Mouse (Mus musculus) lung, postnatal 10 days (tissue): Measurements from ENCODE around the gene Med8.

Experiments
- DNase-seq: peaks from one replicate; pipeline ENCODE4 v3.0.0; 2021

The Med8 gene

GRCm38 (mm10) chr4:118416329-118416728 lies 7.2 kb downstream of the Med8 start:
- DNase-seq: no peak

GRCm38 (mm10) chr4:118417112-118417797 lies 8.1 kb downstream of the Med8 start:
- DNase-seq: no peak

GRCm38 (mm10) chr4:118421384-118421783 lies 12.2 kb downstream of the Med8 start:
- DNase-seq: no peak

- DNase-seq: peak; percentile 49
Measured at GRCm38 (mm10) chr4:118424541-118425160, 15.5 kb downstream of the Med8 start.

GRCm38 (mm10) chr4:118425374-118425773 lies 16.2 kb downstream of the Med8 start:
- DNase-seq: no peak

GRCm38 (mm10) chr4:118427415-118427767 lies 18.3 kb downstream of the Med8 start:
- no peak for DNase-seq

GRCm38 (mm10) chr4:118427768-118428451 lies 18.8 kb downstream of the Med8 start, which contains the start of gene Elovl1:
Gene Elovl1, plus strand, starts transcription at chr4:118428093.
- DNase-seq: peak; percentile 97

- DNase-seq: peak; percentile 54
Measured at GRCm38 (mm10) chr4:118428531-118429214, 19.5 kb downstream of the Med8 start.

GRCm38 (mm10) chr4:118429215-118429895 lies 20.2 kb downstream of the Med8 start:
- DNase-seq: peak; percentile 40

GRCm38 (mm10) chr4:118432332-118432731 lies 23.2 kb downstream of the Med8 start:
- no peak for DNase-seq

- peak; percentile 97 for DNase-seq
Measured at GRCm38 (mm10) chr4:118436820-118437603, 27.9 kb downstream of the Med8 start, which contains the start of gene Cdc20. Gene Cdc20, minus strand, starts transcription at chr4:118437352.

- peak; percentile 58 for DNase-seq
Measured at GRCm38 (mm10) chr4:118437829-118438253, 28.7 kb downstream of the Med8 start.

- DNase-seq: no peak
Measured at GRCm38 (mm10) chr4:118445088-118445487, 36.0 kb downstream of the Med8 start.

- peak; percentile 80 for DNase-seq
Measured at GRCm38 (mm10) chr4:118445781-118446414, 36.8 kb downstream of the Med8 start.

GRCm38 (mm10) chr4:118446415-118447153 lies 37.4 kb downstream of the Med8 start:
- DNase-seq: no peak

GRCm38 (mm10) chr4:118457345-118457975 lies 48.3 kb downstream of the Med8 start, which contains the start of gene Mpl:
Gene Mpl, minus strand, starts transcription at chr4:118457513.
- no peak for DNase-seq

GRCm38 (mm10) chr4:118464956-118465355 lies 55.8 kb downstream of the Med8 start:
- no peak for DNase-seq
